Mouse (Mus musculus): Measurements from ENCODE around the gene Pard3b.

DNA sequence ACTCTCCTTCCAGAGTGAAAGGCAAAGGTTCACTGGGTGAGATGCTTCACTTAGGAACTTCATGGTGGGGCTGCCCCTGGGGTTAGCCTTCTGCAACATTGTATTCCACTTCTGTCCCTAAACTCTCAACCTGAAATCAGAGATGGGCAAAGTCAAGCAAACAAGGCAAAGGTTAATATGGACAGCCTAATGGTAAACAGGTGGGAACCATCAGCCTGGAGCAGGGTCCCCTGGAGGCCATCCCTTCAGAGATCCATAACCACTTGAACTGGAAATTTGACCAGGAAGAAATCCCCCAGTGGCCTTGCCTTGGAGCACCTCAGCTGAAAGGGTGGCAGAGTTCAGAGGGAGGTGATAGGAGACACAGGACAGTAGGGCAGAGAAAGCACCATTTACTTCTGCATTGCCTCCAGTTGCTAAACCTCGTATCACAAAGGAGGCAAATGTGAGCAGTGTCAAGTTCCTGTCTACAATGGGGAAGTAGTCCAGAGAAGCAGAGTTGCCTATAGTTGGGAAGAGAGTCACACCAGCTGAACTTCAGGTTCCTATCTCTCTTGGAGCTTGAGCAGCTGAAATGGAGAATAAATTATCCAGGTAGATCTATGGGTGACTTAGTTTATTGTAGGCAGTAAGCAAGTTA lies 412.7 kb downstream of the Pard3b start:
- TF ChIP-seq FLI1 (IDR thresholded peaks at IDR 0.05; ENCODE audit: low read length) (no peak), GATA1 (IDR thresholded peaks at IDR 0.05; ENCODE audit: borderline replicate concordance, low read length) (no peak)

Data from megakaryocyte, embryonic 14.5 days (primary cell).